Mouse (Mus musculus) ES-E14 (cell line): ENCODE measurements around the gene Stmnd1.

Experiments
- CHD2 ChIP-seq: IDR thresholded peaks from 2 replicates; pipeline ENCODE4 v1.6.1; 2014; ENCODE audit warnings: mild to moderate bottlenecking, low read depth, low read length, inconsistent platforms
- HCFC1 ChIP-seq: IDR thresholded peaks from 2 replicates; pipeline ENCODE4 v1.6.1; 2012; ENCODE audit warnings: low read length, inconsistent platforms, borderline replicate concordance; ENCODE audit not compliant: insufficient read depth
- MAFK ChIP-seq: IDR thresholded peaks from 2 replicates; pipeline ENCODE4 v1.6.1; 2014; ENCODE audit warnings: mild to moderate bottlenecking, low read depth, low read length, inconsistent platforms; ENCODE audit not compliant: insufficient read depth
- ZNF384 ChIP-seq: IDR thresholded peaks from 2 replicates; pipeline ENCODE4 v1.6.1; 2012; ENCODE audit warnings: low read depth, low read length, inconsistent platforms

GRCm38 (mm10) chr13:46343226-46343625 lies 69.7 kb downstream of the Stmnd1 start:
- TF ChIP-seq CHD2 (no peak), HCFC1 (no peak), MAFK (no peak), ZNF384 (no peak)
